ENCODE assay signal across 9 mouse cellular contexts in genomic region chr7:117428690-117429224, GRCm38 (mm10). TPM values are rescaled to one million over a fixed set of nuclear protein-coding genes. Genes with fewer than 3 reads are reported as not detected.
DNase-seq lines count a peak whose midpoint lies in the region; ATAC-seq and TF ChIP-seq lines count a peak whose summit lies in the region.
"Had no signal": no experiment of that assay in that cellular context is flagged by ENCODE, and none has a peak within 500 bp of the region (broad histone marks: within the 10 kb centered on the region; RNA-seq: fewer than 3 reads in every experiment).

No protein-coding gene starts in this region.

- no peak overlapping the region for H3K4me3 ChIP-seq in liver, adult 2 months (ENCODE audit: insufficient read depth, low read depth, low read length)
- no peak overlapping the region for H3K4me3 ChIP-seq in forebrain, embryonic 11.5 days (ENCODE audit: low read depth, low read length)
- H3K4me3 ChIP-seq in intestine, embryonic 16.5 days (ENCODE audit: low read length) = no peak overlapping the region
- H3K4me3 ChIP-seq in midbrain, postnatal 0 days (ENCODE audit: low read depth, low read length) = no peak overlapping the region
- H3K4me3 ChIP-seq: liver, embryonic 15.5 days had no signal

- TF ChIP-seq POLR2A in liver, adult 2 months (IDR thresholded peaks at IDR 0.05; ENCODE audit: extremely low read depth, insufficient read depth, low read length) = no peak

- H3K27ac ChIP-seq in liver, adult 2 months (replicated peaks; ENCODE audit: insufficient read depth, low read depth, low read length) = no peak overlapping the region
- H3K27ac ChIP-seq in forebrain, embryonic 11.5 days (ENCODE audit: low read depth, low read length) = no peak overlapping the region
- H3K27ac ChIP-seq in intestine, embryonic 16.5 days (ENCODE audit: low read length) = no peak overlapping the region
- no peak overlapping the region for H3K27ac ChIP-seq in midbrain, postnatal 0 days (ENCODE audit: low read depth, low read length)
- H3K27ac ChIP-seq: liver, embryonic 15.5 days had no signal

- ATAC-seq in forebrain, embryonic 11.5 days (replicated peaks; ENCODE audit: low FRiP score) = 0 out of 2 replicates have a peak, but pooled peaks have one; percentile 71
- peak; percentile 79 for ATAC-seq in intestine, embryonic 16.5 days
- peak; percentile 60; the same call in 1 of the 2 replicates for ATAC-seq in midbrain, postnatal 0 days (ENCODE audit: low FRiP score)

- peak; percentile 5 for DNase-seq in liver, adult 2 months (ENCODE audit: extremely low read depth, low read depth, low spot score)
- no peak for DNase-seq in liver
- no peak for DNase-seq in forebrain, embryonic 11.5 days (ENCODE audit: low spot score)
- DNase-seq in midbrain, postnatal 0 days (ENCODE audit: low spot score) = peak; percentile 18
- no peak for DNase-seq in gastrocnemius, postnatal 4 days (ENCODE audit: low spot score in 2 of 2)
- no peak for DNase-seq in left cerebral cortex, adult 8-10 months (ENCODE audit: low spot score in 2 of 2)
- no peak for DNase-seq in Muller cell, postnatal 12 days (ENCODE audit: inconsistent ontology term)

- no peak overlapping the region for H3K4me2 ChIP-seq in forebrain, embryonic 11.5 days (ENCODE audit: low read depth, low read length, severe bottlenecking)
- no peak overlapping the region for H3K4me2 ChIP-seq in intestine, embryonic 16.5 days (ENCODE audit: low read depth, low read length)
- no peak overlapping the region for H3K4me2 ChIP-seq in midbrain, postnatal 0 days (ENCODE audit: low read depth, low read length, poor library complexity, severe bottlenecking)
- H3K4me2 ChIP-seq: liver, embryonic 15.5 days had no signal

- no peaks in the 10 kb centered on the region for H3K4me1 ChIP-seq in liver, adult 2 months (ENCODE audit: control insufficient read depth, insufficient read depth, low read length)
- H3K4me1 ChIP-seq in forebrain, embryonic 11.5 days (replicated peaks; ENCODE audit: control insufficient read depth, insufficient read depth, low read length) = peaks cover 4% of the 10 kb centered on the region; the same call in 1 of the 2 replicates
- 0 out of 2 replicates have a peak, but pooled peaks cover 6% of the 10 kb centered on the region for H3K4me1 ChIP-seq in intestine, embryonic 16.5 days (ENCODE audit: control insufficient read depth, insufficient read depth, low read length)
- no peaks in the 10 kb centered on the region; the same call in 1 of the 2 replicates for H3K4me1 ChIP-seq in midbrain, postnatal 0 days (ENCODE audit: insufficient read depth, low read length)

- H3K36me3 ChIP-seq in liver, adult 2 months (ENCODE audit: control insufficient read depth, insufficient read depth, low read length) = no peaks in the 10 kb centered on the region
- H3K36me3 ChIP-seq in forebrain, embryonic 11.5 days (ENCODE audit: control insufficient read depth, insufficient read depth, low read length) = no peaks in the 10 kb centered on the region
- H3K36me3 ChIP-seq in intestine, embryonic 16.5 days (ENCODE audit: control insufficient read depth, insufficient read depth, low read length) = no peaks in the 10 kb centered on the region
- no peaks in the 10 kb centered on the region for H3K36me3 ChIP-seq in midbrain, postnatal 0 days (ENCODE audit: insufficient read depth, low read length)
- H3K36me3 ChIP-seq: liver, embryonic 15.5 days had no signal

- no peaks in the 10 kb centered on the region for H3K27me3 ChIP-seq in liver, adult 2 months (ENCODE audit: control insufficient read depth, insufficient read depth, low read length)
- no peaks in the 10 kb centered on the region for H3K27me3 ChIP-seq in forebrain, embryonic 11.5 days (ENCODE audit: control insufficient read depth, insufficient read depth, low read length)
- no peaks in the 10 kb centered on the region for H3K27me3 ChIP-seq in intestine, embryonic 16.5 days (replicated peaks; ENCODE audit: control insufficient read depth, insufficient read depth, low read length)
- no peaks in the 10 kb centered on the region for H3K27me3 ChIP-seq in midbrain, postnatal 0 days (ENCODE audit: insufficient read depth, low read length)
- H3K27me3 ChIP-seq: liver, embryonic 15.5 days had no signal

- H3K9me3 ChIP-seq in forebrain, embryonic 11.5 days (ENCODE audit: control insufficient read depth, low read length) = no peaks in the 10 kb centered on the region
- H3K9me3 ChIP-seq in intestine, embryonic 16.5 days (ENCODE audit: control insufficient read depth, low read length) = no peaks in the 10 kb centered on the region
- H3K9me3 ChIP-seq in midbrain, postnatal 0 days (ENCODE audit: low read length) = no peaks in the 10 kb centered on the region
- H3K9me3 ChIP-seq: liver, embryonic 15.5 days had no signal

- 49% methylated on average over 8 of the region's 8 CpGs for WGBS in liver, adult 2 months
- WGBS in forebrain, embryonic 11.5 days = 47% methylated on average over 8 of the region's 8 CpGs
- WGBS in intestine, embryonic 16.5 days = 44% methylated on average over 8 of the region's 8 CpGs
- 34% methylated on average over 8 of the region's 8 CpGs for WGBS in midbrain, postnatal 0 days

- no peak for TF ChIP-seq CTCF in liver, adult 2 months (IDR thresholded peaks at IDR 0.05; ENCODE audit: low read depth, low read length)
- TF ChIP-seq CTCF in midbrain, postnatal 0 days (IDR thresholded peaks at IDR 0.05) = no peak

- no peaks in the 10 kb centered on the region for H3K79me2 ChIP-seq in liver, adult 2 months (ENCODE audit: control insufficient read depth, insufficient read depth, low read length)

- H3K9ac ChIP-seq in liver, adult 2 months (ENCODE audit: low read depth, low read length) = no peak overlapping the region
- H3K9ac ChIP-seq in forebrain, embryonic 11.5 days (ENCODE audit: low read length) = no peak overlapping the region
- no peak overlapping the region for H3K9ac ChIP-seq in intestine, embryonic 16.5 days (ENCODE audit: low read depth, low read length)
- no peak overlapping the region for H3K9ac ChIP-seq in midbrain, postnatal 0 days (replicated peaks; ENCODE audit: low read length, poor library complexity, severe bottlenecking)
- H3K9ac ChIP-seq: liver, embryonic 15.5 days had no signal

RNA-seq across cellular contexts. Expression of gene Xylt1, which starts 48.0 kb away (rescaled TPM):
- 0.07 and 0.09 TPM in 2 replicates for total RNA-seq in liver, adult 2 months (2014; rRNA removed)
- polyA plus RNA-seq in liver, adult 2 months (2012; rRNA removed) = 0.11 and 0.18 TPM in 2 replicates
- polyA plus RNA-seq in forebrain, embryonic 11.5 days (2014; fragmentation: Nextera tagmentation; extraction: Ambion mirVana) = 4.6 TPM in 2 replicates
- 0.48 and 0.50 TPM in 2 replicates for polyA plus RNA-seq in intestine, embryonic 16.5 days (2015; fragmentation: Nextera tagmentation; extraction: Ambion mirVana)
- total RNA-seq in midbrain, postnatal 0 days (2014; rRNA removed) = 16.4 and 20.8 TPM in 2 replicates
- polyA plus RNA-seq in midbrain, postnatal 0 days (2015; fragmentation: Nextera tagmentation; extraction: Ambion mirVana) = 2.1 and 2.5 TPM in 2 replicates
- total RNA-seq in gastrocnemius, postnatal 4 days (2021) = 1 to 10 TPM; 7.6 to 8.6 TPM
- 10 to 100 TPM; 46.8 to 52.9 (median 48.7) TPM for total RNA-seq in left cerebral cortex, adult 8-10 months (2022)

Comparison
In these comparisons a context has a peak if more than half of its experiments do, and no peak if none do; other contexts are left out.
1. DNase-seq: peak in liver, adult 2 months (single experiment) and midbrain, postnatal 0 days (single experiment); none in liver (single experiment), forebrain, embryonic 11.5 days (single experiment), gastrocnemius, postnatal 4 days (0 of 2), left cerebral cortex, adult 8-10 months (0 of 2) and Muller cell, postnatal 12 days (single experiment).
2. Peak in every context shown above with its lines, with median percentiles within 50 percentile points of each other: ATAC-seq.